Mouse (Mus musculus) G1E (cell line): ENCODE results near the gene Ralgps1. TPM values are rescaled to one million over a fixed set of nuclear protein-coding genes. Genes with fewer than 3 reads are reported as not detected.

Experiments
- ATAC-seq: 2 replicates; pipeline ENCODE4 v1.8.0; 2016; ENCODE audit warnings: mild to moderate bottlenecking; ENCODE audit not compliant: insufficient number of reproducible peaks, poor library complexity, low FRiP score, severe bottlenecking; ENCODE audit errors: extremely low read depth
- DNase-seq: peaks from one replicate; pipeline ENCODE4 v3.0.0; 2012; ENCODE audit warnings: low spot score
- H3K27me3 ChIP-seq: 2 replicates; pipeline ENCODE4 v1.6.1; 2012; ENCODE audit warnings: mild to moderate bottlenecking, low read length, inconsistent platforms; ENCODE audit not compliant: insufficient read depth
- H3K36me3 ChIP-seq: replicated peaks from 2 replicates; pipeline ENCODE3; 2012; ENCODE audit warnings: mild to moderate bottlenecking, inconsistent platforms
- H3K4me1 ChIP-seq: 2 replicates; pipeline ENCODE4 v1.6.1; 2012; ENCODE audit warnings: low read depth, low read length, inconsistent platforms, mixed read lengths; ENCODE audit not compliant: insufficient read depth
- H3K4me3 ChIP-seq: 2 replicates; pipeline ENCODE4 v1.5.1; 2012; ENCODE audit warnings: low read depth, mild to moderate bottlenecking, inconsistent platforms, low read length, moderate library complexity, mixed read lengths
- H3K9me3 ChIP-seq: replicated peaks from 2 replicates; pipeline ENCODE4 v1.6.1; 2012; ENCODE audit warnings: inconsistent platforms
- CTCF ChIP-seq: IDR thresholded peaks from 2 replicates; pipeline ENCODE4 v1.5.1; 2012; ENCODE audit warnings: low read depth, low read length, inconsistent platforms, mixed read lengths
- GATA1 ChIP-seq: IDR thresholded peaks from 2 replicates; pipeline ENCODE4 v1.6.1; 2012; ENCODE audit warnings: borderline replicate concordance, low read length, inconsistent platforms, mixed read lengths
- GATA2 ChIP-seq: IDR thresholded peaks from 2 replicates; pipeline ENCODE4 v1.6.1; 2012; ENCODE audit warnings: low read depth, low read length, inconsistent platforms, borderline replicate concordance
- POLR2AphosphoS5 ChIP-seq: IDR thresholded peaks from 2 replicates; pipeline ENCODE4 v1.6.1; 2012; ENCODE audit warnings: low read depth, low read length, inconsistent platforms; ENCODE audit not compliant: insufficient replicate concordance
- TAL1 ChIP-seq: conservative IDR thresholded peaks from 2 replicates; pipeline ENCODE4 v1.6.1; 2012; ENCODE audit warnings: low read depth, low read length, inconsistent platforms, mixed read lengths
- polyA plus RNA-seq: library from polyadenylated mRNA; stranded (reverse); fragments of >175 nt; gene quantifications from 2 replicates; pipeline ENCODE4 v1.2.3, GENCODE M21; 2012
- total RNA-seq, 2 experiments: library from RNA; stranded (forward) in 1 of 2; stranded (reverse) in 1 of 2; fragments of 200-1000 nt in 1 of 2; fragments of >200 nt in 1 of 2; fragmentation: Nextera tagmentation in 1 of 2; gene quantifications; 2 replicates each; pipeline ENCODE4 v1.2.3; 2014 to 2017

The Ralgps1 gene
- total and polyA plus RNA-seq, 3 experiments, result 1.8 to 6.4 (median 3.4) TPM

DNA sequence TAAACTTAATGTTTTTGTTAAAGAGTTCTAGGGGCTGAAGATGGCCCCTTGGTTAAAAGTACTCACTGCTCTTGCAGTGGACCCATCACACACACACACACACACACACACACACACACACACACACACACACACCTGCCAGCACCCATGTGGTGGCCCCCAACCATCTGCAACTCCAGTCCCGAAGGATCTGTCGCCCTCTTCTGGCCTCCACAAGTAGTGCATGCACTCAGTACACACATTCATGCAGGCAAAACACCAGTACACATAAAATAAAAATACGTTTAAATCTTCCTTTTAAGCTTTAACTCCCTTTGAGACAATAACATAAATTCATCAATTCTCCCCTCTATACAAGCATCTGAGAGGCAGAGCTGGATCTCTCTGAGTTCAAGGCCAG is 23.7 kb downstream of the Ralgps1 start:
- DNase-seq, result no peak
- H3K27me3 ChIP-seq, result peaks cover 7% of the 10 kb centered on the region; the same call in 1 of the 2 replicates
- ATAC-seq, result no peak
- no peak overlapping the region for H3K4me3 ChIP-seq
- no peaks in the 10 kb centered on the region for H3K4me1 ChIP-seq
- peaks cover 4% of the 10 kb centered on the region for H3K36me3 ChIP-seq
- TF ChIP-seq CTCF, result peak; percentile 57
- no peak for TF ChIP-seq GATA2
- TF ChIP-seq POLR2AphosphoS5, result no peak
- H3K9me3 ChIP-seq, result no peaks in the 10 kb centered on the region

DNA sequence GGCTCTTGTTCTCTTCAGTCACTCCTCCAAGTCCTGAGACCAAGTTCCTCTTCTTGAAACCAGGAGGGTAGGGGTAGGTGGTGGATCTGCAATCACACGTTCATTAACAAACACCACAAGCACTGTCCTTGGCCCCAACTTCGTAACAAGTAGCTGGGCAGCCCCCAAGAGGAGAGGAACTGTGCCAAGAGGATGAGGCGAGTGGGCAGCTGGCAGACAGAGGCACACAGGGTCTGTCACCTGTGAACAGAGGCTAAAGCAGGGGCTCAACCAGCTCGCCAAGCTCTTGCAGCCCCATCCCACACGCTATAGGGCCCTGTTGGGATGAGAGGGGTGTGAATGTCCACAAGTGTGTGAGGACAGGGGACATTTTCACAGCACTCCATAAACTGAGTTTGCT is 24.5 kb downstream of the Ralgps1 start:
- no peak for DNase-seq
- no peak for ATAC-seq
- H3K4me3 ChIP-seq, result no peak overlapping the region
- peaks cover 2% of the 10 kb centered on the region; the same call in 1 of the 2 replicates for H3K27me3 ChIP-seq
- H3K36me3 ChIP-seq, result peaks cover 4% of the 10 kb centered on the region
- TF ChIP-seq TAL1, result no peak
- no peak for TF ChIP-seq POLR2AphosphoS5
- TF ChIP-seq CTCF, result no peak
- TF ChIP-seq GATA1, result no peak
- no peaks in the 10 kb centered on the region for H3K4me1 ChIP-seq
- H3K9me3 ChIP-seq, result no peaks in the 10 kb centered on the region

DNA sequence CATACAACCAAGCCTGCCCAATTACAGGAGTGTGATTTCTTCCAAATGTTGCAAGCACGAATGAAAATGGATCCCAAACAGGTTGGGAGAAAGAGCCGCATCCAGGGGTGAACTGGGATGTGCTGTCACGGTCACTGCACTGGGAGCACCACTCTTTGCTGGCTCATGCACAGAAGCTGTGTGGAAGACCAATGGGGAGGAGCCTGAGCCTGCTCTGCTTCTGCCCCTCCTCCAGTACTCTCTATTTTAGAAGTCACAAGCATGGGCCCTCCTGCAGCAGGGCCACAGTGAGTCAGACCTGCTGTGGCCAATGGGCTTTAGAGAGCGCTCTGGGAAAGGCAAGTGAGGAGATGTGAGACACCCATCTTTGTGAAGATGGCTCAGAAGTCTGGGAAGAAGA is 25.3 kb downstream of the Ralgps1 start:
- Histone ChIP-seq H3K9me3 (no peaks in the 10 kb centered on the region), H3K4me1 (no peaks in the 10 kb centered on the region), H3K4me3 (no peak overlapping the region), H3K36me3 (peaks cover 4% of the 10 kb centered on the region), H3K27me3 (peaks cover 2% of the 10 kb centered on the region; the same call in 1 of the 2 replicates)
- ATAC-seq (no peak), DNase-seq (no peak)
- TF ChIP-seq GATA1 (no peak), GATA2 (no peak), POLR2AphosphoS5 (no peak), CTCF (no peak), TAL1 (no peak)

DNA sequence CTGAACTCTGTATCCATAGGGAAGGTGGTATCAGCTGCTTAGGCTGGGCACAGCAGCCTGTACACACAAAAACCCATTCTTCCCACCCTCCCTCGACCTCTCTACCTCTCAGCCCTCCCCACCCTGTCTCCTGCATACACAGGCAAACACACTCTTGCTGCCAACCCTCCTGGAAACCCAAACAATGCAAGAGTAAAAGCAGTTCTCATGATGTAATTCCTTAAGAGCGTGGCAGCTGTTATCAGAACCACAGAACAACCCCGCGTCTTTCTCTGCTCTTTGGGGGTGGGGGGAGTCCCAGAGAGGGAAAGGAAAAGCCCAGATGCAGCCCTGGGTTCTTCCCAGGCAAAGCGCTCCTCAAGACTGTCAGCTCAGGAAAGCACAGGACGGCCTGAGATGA is 25.8 kb downstream of the Ralgps1 start:
- ATAC-seq (no peak), DNase-seq (no peak)
- peaks cover 6% of the 10 kb centered on the region for H3K36me3 ChIP-seq
- H3K4me3 ChIP-seq, result no peak overlapping the region
- H3K4me1 ChIP-seq, result no peaks in the 10 kb centered on the region
- no peak for TF ChIP-seq TAL1
- TF ChIP-seq POLR2AphosphoS5, result no peak
- no peak for TF ChIP-seq GATA2
- TF ChIP-seq GATA1, result no peak
- TF ChIP-seq CTCF, result no peak
- H3K27me3 ChIP-seq, result peaks cover 2% of the 10 kb centered on the region; the same call in 1 of the 2 replicates
- H3K9me3 ChIP-seq, result no peaks in the 10 kb centered on the region

DNA sequence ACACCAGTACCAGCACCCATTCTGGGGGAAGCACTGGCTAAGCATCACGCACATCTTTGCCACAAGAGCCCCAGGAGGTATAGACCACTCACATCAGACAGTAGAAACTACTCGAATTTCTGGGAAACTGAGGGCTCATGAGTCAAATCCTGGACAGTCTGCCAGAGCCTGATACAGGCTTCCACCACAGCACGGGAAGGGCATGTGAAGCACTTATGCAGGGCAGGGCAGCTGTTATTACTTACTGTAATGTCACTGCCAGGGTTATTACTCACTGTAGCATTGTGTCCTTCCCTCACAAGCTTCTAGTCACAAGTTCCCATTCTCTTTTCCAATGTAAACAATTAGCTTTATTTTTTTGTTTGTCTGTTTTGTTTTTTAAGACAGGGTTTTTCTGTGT is 27.9 kb downstream of the Ralgps1 start:
- no peaks in the 10 kb centered on the region for H3K4me1 ChIP-seq
- ATAC-seq (no peak), DNase-seq (no peak)
- TF ChIP-seq GATA2 (no peak), TAL1 (no peak), CTCF (no peak), POLR2AphosphoS5 (no peak), GATA1 (no peak)
- peaks cover 12% of the 10 kb centered on the region for H3K36me3 ChIP-seq
- no peaks in the 10 kb centered on the region for H3K9me3 ChIP-seq
- H3K4me3 ChIP-seq, result no peak overlapping the region
- H3K27me3 ChIP-seq, result peaks cover 2% of the 10 kb centered on the region; the same call in 1 of the 2 replicates

DNA sequence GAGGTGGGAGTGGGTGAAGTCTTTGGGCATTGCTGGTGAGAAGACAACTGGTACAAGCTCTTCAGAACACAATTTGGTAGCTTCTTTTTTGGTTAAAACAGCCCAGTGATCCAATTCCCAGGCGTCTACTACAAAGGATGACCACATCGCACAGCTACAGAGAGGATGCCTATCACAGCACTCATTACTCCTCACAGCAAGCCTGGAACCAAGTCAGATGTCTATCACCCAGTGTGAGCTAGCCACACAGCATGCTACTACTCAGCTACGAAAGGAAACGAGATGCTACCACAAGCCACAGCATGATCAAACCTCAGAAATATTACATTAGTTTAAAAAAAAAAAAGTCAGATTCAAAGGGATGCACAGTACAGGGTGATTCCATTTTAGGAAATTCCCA is 29.1 kb downstream of the Ralgps1 start:
- Histone ChIP-seq H3K9me3 (no peaks in the 10 kb centered on the region), H3K4me1 (no peaks in the 10 kb centered on the region), H3K4me3 (no peak overlapping the region), H3K27me3 (peaks cover 2% of the 10 kb centered on the region; the same call in 1 of the 2 replicates), H3K36me3 (peaks cover 20% of the 10 kb centered on the region)
- ATAC-seq (no peak), DNase-seq (no peak)
- TF ChIP-seq POLR2AphosphoS5 (no peak), CTCF (no peak), GATA2 (no peak), GATA1 (no peak), TAL1 (no peak)

DNA sequence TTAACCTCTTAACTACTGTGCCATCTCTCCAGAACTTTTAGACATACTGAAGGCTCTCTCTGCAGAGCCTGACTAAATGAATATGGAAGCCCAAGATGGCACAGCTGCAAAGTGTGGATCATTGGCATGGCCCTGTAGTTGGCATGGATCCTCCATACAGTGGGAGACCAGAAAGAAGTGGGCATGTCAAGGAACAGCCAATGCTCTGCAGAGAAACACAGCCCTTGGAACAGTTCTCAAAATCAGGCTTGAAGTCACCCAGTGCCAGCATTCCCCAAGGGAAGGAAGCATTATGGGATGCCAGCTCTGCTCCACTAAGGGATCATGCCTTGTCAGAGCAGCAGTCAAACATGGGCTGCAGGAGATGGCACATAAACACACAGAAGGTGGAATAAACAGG is 35.5 kb downstream of the Ralgps1 start:
- no peak for ATAC-seq

More for the DNA sequence above, 35.5 kb downstream of the Ralgps1 start:
- no peaks in the 10 kb centered on the region for H3K27me3 ChIP-seq
- H3K36me3 ChIP-seq, result peaks cover 32% of the 10 kb centered on the region
- H3K4me3 ChIP-seq, result no peak overlapping the region
- H3K9me3 ChIP-seq, result peaks cover 3% of the 10 kb centered on the region; the same call in 1 of the 2 replicates
- TF ChIP-seq GATA1, result no peak
- no peak for TF ChIP-seq CTCF
- no peak for TF ChIP-seq GATA2
- no peak for TF ChIP-seq TAL1
- no peak for TF ChIP-seq POLR2AphosphoS5
- no peak for DNase-seq
- H3K4me1 ChIP-seq, result no peaks in the 10 kb centered on the region
